Mouse (Mus musculus): ENCODE data around the gene Wfdc6a. TPM values are rescaled to one million over a fixed set of nuclear protein-coding genes. Genes with fewer than 3 reads are reported as not detected.

The Wfdc6a gene
- polyA plus RNA-seq, 1 experiment, result 25.0 TPM

DNA sequence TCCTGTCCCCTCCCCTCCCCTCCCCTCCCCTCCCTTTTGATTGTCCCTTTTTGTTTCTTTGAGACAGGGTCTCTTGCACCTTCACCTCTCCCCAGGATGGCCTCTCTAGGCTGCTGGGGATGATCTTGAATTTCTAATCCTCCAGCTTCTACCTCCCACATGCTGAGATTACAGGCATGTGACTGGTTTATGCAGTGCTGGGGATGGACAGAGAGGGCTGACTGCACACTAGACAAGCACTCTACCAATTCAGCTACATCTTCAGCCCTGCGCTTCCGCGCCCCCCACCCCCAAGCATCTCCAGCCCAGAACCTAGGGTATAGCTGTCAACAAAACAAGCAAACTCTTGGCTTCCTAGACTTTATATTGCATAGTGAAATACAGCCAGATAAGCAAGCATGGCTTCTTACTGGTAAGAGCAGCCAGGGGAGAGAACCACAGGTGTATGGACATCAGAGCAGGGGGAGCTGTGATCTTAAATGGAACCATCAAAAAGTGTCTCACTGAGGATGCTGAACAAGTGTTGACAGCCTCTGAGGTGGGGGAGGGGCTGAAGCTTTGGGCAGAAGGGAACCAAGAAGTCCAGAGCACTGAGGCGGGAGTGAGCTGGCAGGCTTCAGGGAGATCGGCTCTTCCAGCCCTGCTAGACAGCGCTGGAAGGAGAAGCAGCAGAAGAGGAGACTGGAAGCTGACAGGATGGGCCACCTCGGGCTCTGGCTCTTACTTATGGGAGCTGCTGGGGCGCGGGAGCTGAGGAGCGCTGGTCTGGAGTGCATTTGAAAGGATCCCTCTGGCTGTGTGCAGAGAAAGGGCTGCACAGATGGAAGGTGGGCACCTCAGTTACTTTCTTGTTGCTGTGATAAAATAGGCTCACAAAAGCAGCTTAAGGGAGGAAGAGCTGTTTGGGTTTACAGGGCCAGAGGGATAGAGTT lies 35.0 kb downstream of the Wfdc6a start:
- no peak overlapping the region for H3K27ac ChIP-seq (ENCODE audit: control insufficient read depth, insufficient read depth, low read depth, low read length)
- no peak for TF ChIP-seq CTCF (IDR thresholded peaks at IDR 0.05; ENCODE audit: control insufficient read depth, insufficient read depth, insufficient replicate concordance, low read depth, low read length)
- TF ChIP-seq POLR2A (IDR thresholded peaks at IDR 0.05; ENCODE audit: control insufficient read depth, low read depth, low read length), result no peak
- no peak overlapping the region for H3K4me3 ChIP-seq (ENCODE audit: control insufficient read depth, low read depth, low read length)
- H3K4me1 ChIP-seq (ENCODE audit: control insufficient read depth, insufficient read depth, low read length), result no peaks in the 10 kb centered on the region
- H3K36me3 ChIP-seq (ENCODE audit: control insufficient read depth, insufficient read depth, low read length), result no peaks in the 10 kb centered on the region
- no peaks in the 10 kb centered on the region for H3K27me3 ChIP-seq (ENCODE audit: control insufficient read depth, insufficient read depth, low read length)

DNA sequence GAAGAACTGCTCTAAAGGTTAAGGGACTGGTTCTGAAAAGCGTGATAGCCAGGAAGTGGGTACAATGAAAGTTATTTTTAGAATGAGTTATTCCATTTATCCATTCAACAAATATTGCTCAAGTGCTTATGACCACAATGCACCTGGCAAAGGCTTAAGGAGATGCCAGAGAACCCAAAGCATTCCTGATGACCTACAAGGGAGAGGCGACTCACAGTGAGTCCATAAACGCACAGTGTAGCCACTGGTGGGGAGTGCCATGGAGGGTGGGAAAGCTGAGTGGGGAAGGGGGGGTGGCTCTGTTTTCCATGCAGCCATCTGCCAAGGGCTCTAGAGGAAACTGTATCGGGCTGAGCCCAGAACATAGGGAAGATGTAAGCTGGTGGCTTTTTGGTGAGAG lies 35.9 kb downstream of the Wfdc6a start:
- Histone ChIP-seq H3K27ac (ENCODE audit: control insufficient read depth, insufficient read depth, low read depth, low read length) (no peak overlapping the region), H3K4me1 (ENCODE audit: control insufficient read depth, insufficient read depth, low read length) (no peaks in the 10 kb centered on the region), H3K27me3 (ENCODE audit: control insufficient read depth, insufficient read depth, low read length) (no peaks in the 10 kb centered on the region), H3K36me3 (ENCODE audit: control insufficient read depth, insufficient read depth, low read length) (no peaks in the 10 kb centered on the region), H3K4me3 (ENCODE audit: control insufficient read depth, low read depth, low read length) (no peak overlapping the region)
- TF ChIP-seq CTCF (IDR thresholded peaks at IDR 0.05; ENCODE audit: control insufficient read depth, insufficient read depth, insufficient replicate concordance, low read depth, low read length) (no peak), POLR2A (IDR thresholded peaks at IDR 0.05; ENCODE audit: control insufficient read depth, low read depth, low read length) (no peak)

DNA sequence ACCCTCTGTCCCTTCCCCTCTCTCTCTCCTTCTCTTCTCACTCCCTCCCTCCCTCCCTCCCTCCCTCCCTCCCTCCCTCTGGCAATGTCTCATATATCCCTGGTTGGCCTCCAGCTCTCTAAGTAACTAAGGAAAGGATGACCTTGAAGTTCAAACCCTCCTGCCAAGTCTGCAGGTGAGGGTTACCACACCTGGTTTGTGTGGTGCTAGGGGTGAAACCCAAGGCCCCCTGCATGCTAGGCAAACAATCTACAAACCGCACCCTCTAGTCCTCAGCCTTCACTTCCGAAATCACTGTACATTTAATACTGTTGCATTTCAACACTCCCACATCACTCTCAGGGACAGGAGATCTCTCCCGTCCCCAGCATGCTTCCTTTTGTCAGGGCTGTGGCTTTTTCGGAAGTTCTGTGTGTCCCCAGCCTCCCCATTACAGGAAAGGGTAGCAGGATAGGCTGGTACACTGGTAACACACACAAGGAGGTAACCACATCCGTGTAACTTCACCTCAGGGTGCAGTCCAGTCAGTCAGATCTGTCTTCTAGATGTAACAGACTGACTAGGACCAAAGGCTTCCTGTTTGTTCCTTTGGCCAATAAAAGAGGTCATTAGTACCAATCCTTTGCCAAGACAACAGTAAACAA lies 40.7 kb downstream of the Wfdc6a start:
- no peak overlapping the region for H3K27ac ChIP-seq (ENCODE audit: control insufficient read depth, insufficient read depth, low read depth, low read length)
- TF ChIP-seq CTCF (IDR thresholded peaks at IDR 0.05; ENCODE audit: control insufficient read depth, insufficient read depth, insufficient replicate concordance, low read depth, low read length) (no peak), POLR2A (IDR thresholded peaks at IDR 0.05; ENCODE audit: control insufficient read depth, low read depth, low read length) (no peak)
- H3K4me1 ChIP-seq (ENCODE audit: control insufficient read depth, insufficient read depth, low read length), result no peaks in the 10 kb centered on the region

DNA sequence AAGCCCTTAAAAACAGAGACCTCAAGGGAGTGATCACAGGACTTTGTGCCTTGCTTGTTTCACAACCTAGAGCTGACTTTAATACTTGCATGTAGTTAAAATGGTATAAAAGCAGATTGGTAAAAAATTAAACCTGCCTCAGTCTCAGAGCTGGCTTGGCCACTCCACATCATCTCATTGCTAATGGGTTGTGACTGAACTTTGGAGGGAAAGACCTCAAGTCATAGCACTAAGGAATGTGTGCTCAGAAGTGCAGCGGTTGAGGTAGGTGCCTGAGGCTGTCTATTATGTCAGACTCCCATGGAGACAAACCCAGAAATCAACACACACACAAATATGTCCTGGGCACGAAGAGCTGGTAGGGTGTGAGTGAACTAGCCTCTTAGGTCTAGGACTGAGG lies 41.5 kb downstream of the Wfdc6a start:
- no peaks in the 10 kb centered on the region for H3K4me1 ChIP-seq (ENCODE audit: control insufficient read depth, insufficient read depth, low read length)
- H3K36me3 ChIP-seq (ENCODE audit: control insufficient read depth, insufficient read depth, low read length), result no peaks in the 10 kb centered on the region
- H3K27ac ChIP-seq (ENCODE audit: control insufficient read depth, insufficient read depth, low read depth, low read length), result no peak overlapping the region
- no peak overlapping the region for H3K4me3 ChIP-seq (ENCODE audit: control insufficient read depth, low read depth, low read length)
- TF ChIP-seq POLR2A (IDR thresholded peaks at IDR 0.05; ENCODE audit: control insufficient read depth, low read depth, low read length) (no peak), CTCF (IDR thresholded peaks at IDR 0.05; ENCODE audit: control insufficient read depth, insufficient read depth, insufficient replicate concordance, low read depth, low read length) (no peak)
- H3K27me3 ChIP-seq (ENCODE audit: control insufficient read depth, insufficient read depth, low read length), result no peaks in the 10 kb centered on the region

More for the DNA sequence above, 40.7 kb downstream of the Wfdc6a start:
- no peaks in the 10 kb centered on the region for H3K36me3 ChIP-seq (ENCODE audit: control insufficient read depth, insufficient read depth, low read length)
- no peak overlapping the region; the same call in 1 of the 2 replicates for H3K4me3 ChIP-seq (ENCODE audit: control insufficient read depth, low read depth, low read length)
- no peaks in the 10 kb centered on the region for H3K27me3 ChIP-seq (ENCODE audit: control insufficient read depth, insufficient read depth, low read length)

- Histone ChIP-seq H3K4me3 (ENCODE audit: control insufficient read depth, low read depth, low read length) (no peak overlapping the region), H3K27me3 (ENCODE audit: control insufficient read depth, insufficient read depth, low read length) (no peaks in the 10 kb centered on the region), H3K36me3 (ENCODE audit: control insufficient read depth, insufficient read depth, low read length) (no peaks in the 10 kb centered on the region), H3K4me1 (ENCODE audit: control insufficient read depth, insufficient read depth, low read length) (no peaks in the 10 kb centered on the region), H3K27ac (ENCODE audit: control insufficient read depth, insufficient read depth, low read depth, low read length) (no peak overlapping the region)
- TF ChIP-seq POLR2A (IDR thresholded peaks at IDR 0.05; ENCODE audit: control insufficient read depth, low read depth, low read length), result no peak
Observed at GRCm38 (mm10) chr2:164542598-164542997, 42.6 kb downstream of the Wfdc6a start.

GRCm38 (mm10) chr2:164542132-164542531 lies 43.1 kb downstream of the Wfdc6a start:
- H3K27me3 ChIP-seq (ENCODE audit: control insufficient read depth, insufficient read depth, low read length), result no peaks in the 10 kb centered on the region
- H3K36me3 ChIP-seq (ENCODE audit: control insufficient read depth, insufficient read depth, low read length), result no peaks in the 10 kb centered on the region
- H3K27ac ChIP-seq (ENCODE audit: control insufficient read depth, insufficient read depth, low read depth, low read length), result no peak overlapping the region
- no peak overlapping the region for H3K4me3 ChIP-seq (ENCODE audit: control insufficient read depth, low read depth, low read length)
- H3K4me1 ChIP-seq (ENCODE audit: control insufficient read depth, insufficient read depth, low read length), result no peaks in the 10 kb centered on the region
- TF ChIP-seq CTCF (IDR thresholded peaks at IDR 0.05; ENCODE audit: control insufficient read depth, insufficient read depth, insufficient replicate concordance, low read depth, low read length) (no peak), POLR2A (IDR thresholded peaks at IDR 0.05; ENCODE audit: control insufficient read depth, low read depth, low read length) (no peak)

DNA sequence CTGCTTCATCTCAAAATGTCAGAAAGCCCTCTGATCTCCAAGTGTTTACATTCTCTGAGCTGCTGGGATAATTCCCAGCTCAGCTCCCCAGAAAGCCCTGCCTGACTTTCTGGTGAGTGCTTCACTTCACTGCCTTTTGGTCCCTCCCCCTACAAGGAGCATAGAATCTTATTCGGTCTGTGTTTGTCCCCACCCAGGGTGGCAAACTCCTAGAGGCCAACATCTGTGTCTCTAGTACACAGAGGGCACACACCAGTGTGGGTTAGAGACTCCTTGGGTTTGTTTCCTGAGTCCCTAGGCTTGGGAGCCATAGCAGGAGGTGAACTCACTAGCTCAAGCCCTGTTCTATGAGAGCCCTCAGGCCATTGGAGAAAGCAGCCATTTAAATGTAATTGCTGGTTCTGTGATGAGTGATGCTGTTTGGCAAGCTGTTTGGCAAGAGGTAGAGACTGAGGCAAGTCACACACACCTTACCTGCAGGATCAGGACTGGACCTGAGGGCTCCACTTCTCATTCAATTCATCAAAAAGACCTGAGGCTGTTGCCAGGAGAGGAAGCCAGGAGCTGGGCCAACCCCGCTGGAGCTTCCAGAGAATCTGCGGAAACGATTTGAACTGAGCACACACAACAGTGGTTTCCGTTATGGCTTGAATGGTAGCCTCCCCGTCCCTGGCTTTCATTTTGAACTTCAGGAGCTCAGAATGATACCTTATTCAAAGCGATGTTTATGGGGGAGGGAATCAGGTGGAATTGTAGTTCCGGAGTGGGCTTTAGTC lies 44.4 kb downstream of the Wfdc6a start:
- Histone ChIP-seq H3K4me3 (ENCODE audit: control insufficient read depth, low read depth, low read length) (no peak overlapping the region), H3K27me3 (ENCODE audit: control insufficient read depth, insufficient read depth, low read length) (no peaks in the 10 kb centered on the region), H3K36me3 (ENCODE audit: control insufficient read depth, insufficient read depth, low read length) (no peaks in the 10 kb centered on the region), H3K27ac (ENCODE audit: control insufficient read depth, insufficient read depth, low read depth, low read length) (no peak overlapping the region), H3K4me1 (ENCODE audit: control insufficient read depth, insufficient read depth, low read length) (no peaks in the 10 kb centered on the region)
- TF ChIP-seq POLR2A (IDR thresholded peaks at IDR 0.05; ENCODE audit: control insufficient read depth, low read depth, low read length), result no peak
- no peak for TF ChIP-seq CTCF (IDR thresholded peaks at IDR 0.05; ENCODE audit: control insufficient read depth, insufficient read depth, insufficient replicate concordance, low read depth, low read length)

All from testis, adult 2 months (tissue).